Mouse (Mus musculus): ENCODE data around the gene Smc2.

GRCm38 (mm10) chr4:52459726-52460125 lies 20.7 kb downstream of the Smc2 start:
- TF ChIP-seq CTCF (IDR thresholded peaks at IDR 0.05; ENCODE audit: borderline replicate concordance, extremely low read depth, insufficient read depth, insufficient read length) (peak; percentile 56; the same call in 1 of the 2 replicates), POLR2A (IDR thresholded peaks at IDR 0.05; ENCODE audit: borderline replicate concordance, extremely low read depth, insufficient read depth, insufficient read length, poor library complexity, severe bottlenecking) (no peak)

Measured in brain, embryonic 14.5 days (tissue).